Mouse (Mus musculus) ES-Bruce4 (cell line): ENCODE data around the gene Fen1.
A peak's percentile ranks its signal among the peaks of the same experiment; 100 is the strongest.

Experiments used
- CTCF ChIP-seq: IDR thresholded peaks from one replicate; pipeline ENCODE4 v1.8.1; 2011; ENCODE audit warnings: low read depth, low read length
- EP300 ChIP-seq: IDR thresholded peaks from 2 replicates; pipeline ENCODE4 v1.6.1; 2011; ENCODE audit warnings: low read depth, low read length; ENCODE audit not compliant: insufficient read depth
- POLR2A ChIP-seq: IDR thresholded peaks from one replicate; pipeline ENCODE4 v1.8.1; 2011; ENCODE audit warnings: low read length; ENCODE audit not compliant: insufficient read depth

DNA sequence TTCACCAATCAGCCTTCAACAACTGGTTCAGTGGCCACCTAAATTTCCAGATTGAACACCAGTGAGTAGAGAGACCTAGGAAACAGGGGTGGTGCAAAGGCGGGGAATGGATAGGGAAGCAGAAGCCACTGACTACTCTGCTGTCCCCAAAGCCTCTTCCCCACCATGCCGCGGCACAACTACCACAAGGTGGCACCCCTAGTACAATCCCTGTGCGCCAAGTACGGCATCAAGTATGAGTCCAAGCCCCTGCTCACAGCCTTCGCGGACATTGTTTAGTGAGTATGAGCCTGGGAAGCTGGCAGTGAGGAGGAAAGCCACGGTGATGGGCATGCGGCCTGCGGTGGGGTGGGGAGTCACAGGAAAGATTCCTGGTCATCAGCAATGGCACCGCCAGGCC is 9.6 kb downstream of the Fen1 start:
- TF ChIP-seq EP300 (no peak), POLR2A (no peak), CTCF (peak; percentile 65)
